Mouse (Mus musculus) left cerebral cortex, adult 9 months (tissue): ENCODE measurements at regions not wholly inside any gene's neighbourhood (a gene's known extent, or its start where the extent isn't known, plus 50 kb on each side); places are given as distances from the start of the nearest gene placed in this dataset.

Experiments used
- DNase-seq, 2 experiments: peaks; one replicate each; pipeline ENCODE4 v3.0.0; 2022; ENCODE audit warnings: low spot score in 2 of 2

DNA sequence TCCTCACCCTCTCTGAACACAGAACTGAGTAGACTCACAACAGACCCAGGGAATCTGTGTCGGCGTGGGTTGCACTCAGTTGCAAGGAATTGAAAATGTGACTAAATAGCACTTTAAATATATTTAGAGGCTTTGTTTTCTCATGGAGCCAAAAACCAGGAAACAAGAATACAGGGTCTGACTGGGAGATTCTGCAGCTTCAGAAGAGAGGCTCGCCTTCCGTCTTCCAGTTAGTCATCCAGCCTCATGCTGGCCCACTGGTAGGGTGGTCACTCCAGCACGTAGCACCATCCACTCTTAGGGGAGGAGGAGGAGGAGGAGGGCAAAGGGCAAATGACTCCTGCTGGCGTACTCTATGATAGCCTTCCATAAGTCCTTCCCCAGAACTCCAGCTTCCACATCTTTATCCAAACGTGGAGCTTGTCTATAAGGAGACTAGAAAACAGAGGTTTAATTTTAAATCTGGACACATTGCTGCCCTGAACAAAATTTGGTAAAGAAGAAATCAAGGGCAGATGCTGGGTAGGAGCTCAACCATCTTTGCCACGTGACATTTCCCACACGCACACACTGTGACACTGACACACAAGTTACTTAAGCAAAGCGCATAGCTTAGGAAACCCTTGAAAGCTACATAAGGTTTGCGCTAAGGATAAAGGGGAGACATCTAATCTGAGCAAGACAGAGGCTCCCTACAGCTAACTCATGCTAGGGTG lies 60.8 kb downstream of the Mis18a start:
- peak; percentile 32 to 61 for DNase-seq

DNA sequence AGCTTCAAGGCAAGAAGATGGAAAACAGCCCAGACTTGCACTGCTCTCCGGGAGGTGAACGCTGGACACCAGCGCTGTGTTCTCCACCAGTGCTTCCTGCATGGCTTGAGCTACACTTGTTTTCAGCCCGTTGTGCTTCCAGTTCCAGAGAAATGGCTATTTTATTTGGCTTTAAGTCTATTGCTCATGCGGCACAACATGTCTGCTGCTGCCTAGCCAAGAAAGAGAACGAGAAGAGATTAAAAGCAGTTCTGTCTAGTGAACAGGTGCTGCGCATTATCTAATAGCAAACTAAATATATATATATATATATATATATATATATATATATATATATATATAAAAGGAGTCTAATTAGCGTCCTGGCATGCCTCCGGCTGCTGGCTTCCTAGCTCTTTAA lies 63.1 kb downstream of the Mis18a start:
- DNase-seq, result peak in 1 of 2 experiments; percentile 33

GRCm38 (mm10) chr16:90658050-90658449 lies 69.2 kb downstream of the Mis18a start:
- no peak for DNase-seq

DNA sequence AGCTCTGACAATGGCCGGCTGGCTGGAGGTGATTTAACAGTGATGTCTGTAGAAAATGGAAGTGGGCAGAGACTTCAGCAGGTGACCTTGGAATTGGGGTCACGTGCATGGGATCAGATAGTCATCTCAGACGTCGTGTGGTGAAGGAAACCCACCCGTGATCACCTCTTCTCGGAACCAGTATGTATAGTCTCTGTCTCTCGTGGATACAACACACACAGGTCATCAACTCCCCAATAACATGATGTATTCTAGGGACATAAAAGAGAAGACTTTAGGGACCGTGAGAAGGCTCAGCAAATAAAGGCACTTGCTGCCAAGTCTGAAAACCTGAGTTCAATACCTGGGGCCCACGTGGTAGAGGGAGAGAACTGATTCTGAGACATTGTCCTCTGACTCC lies 70.2 kb downstream of the Mis18a start:
- no peak for DNase-seq

GRCm38 (mm10) chr16:90656571-90657011 lies 70.6 kb downstream of the Mis18a start:
- DNase-seq, result no peak

GRCm38 (mm10) chr16:90654853-90655252 lies 72.4 kb downstream of the Mis18a start:
- no peak for DNase-seq

DNA sequence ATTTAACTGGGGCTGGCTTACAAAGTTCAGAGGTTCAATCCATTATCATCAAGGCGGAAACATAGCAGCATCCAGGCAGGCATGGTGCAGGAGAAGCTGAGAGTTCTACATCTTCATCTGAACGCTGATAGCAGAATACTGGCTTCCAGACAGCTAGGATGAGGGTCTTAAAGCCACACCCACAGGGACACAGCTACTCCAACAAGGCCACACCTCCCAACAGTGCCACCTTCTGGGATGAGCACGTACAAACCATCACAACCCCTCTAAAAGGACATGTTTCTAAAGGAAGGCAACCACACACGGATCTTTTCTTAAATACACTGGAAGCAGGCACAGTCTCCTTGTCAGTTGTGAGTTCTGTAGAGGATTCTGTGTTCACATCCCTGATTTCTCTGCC lies 74.4 kb downstream of the Mis18a start:
- DNase-seq, result no peak

DNA sequence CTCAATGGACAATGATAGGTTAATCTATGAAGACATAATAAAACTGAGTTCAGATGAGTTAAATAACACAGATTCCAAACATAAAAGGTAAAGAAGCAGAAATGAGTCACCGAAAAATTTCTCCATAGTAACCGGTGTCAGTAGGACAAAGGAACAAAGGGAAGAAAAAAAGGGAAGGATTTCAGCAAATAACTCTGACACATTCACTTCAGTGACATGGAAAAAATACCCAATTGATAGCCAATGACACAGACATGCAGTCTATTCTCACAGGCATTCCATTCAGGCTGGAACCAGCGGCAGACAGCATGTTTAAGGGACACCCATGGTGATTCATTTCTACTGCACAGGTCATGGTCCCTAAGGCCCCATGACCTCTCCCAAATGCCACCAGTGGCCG lies 79.0 kb downstream of the Mis18a start:
- no peak for DNase-seq

- no peak for DNase-seq
Measured at GRCm38 (mm10) chr16:90642671-90643070, 84.5 kb downstream of the Mis18a start.

DNA sequence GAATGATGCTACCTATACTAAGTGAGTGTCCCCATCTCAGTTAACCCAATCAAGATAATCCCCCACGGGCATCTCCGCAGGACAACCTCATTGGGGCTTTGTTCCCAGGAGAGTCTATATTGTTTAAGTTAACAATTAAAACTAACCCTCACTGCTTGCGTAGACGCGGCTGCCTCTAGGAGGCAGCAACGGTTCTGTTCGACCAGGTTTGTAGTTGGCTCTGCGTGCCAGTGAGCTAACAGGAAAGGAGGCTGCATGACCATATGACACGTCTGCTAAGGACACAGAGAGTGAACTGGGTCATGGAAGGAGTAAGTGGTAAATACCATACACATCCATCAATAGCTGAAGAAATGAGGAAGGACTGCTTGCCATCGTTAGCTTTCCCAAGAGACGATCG lies 92.0 kb downstream of the Mis18a start:
- DNase-seq, result no peak

DNA sequence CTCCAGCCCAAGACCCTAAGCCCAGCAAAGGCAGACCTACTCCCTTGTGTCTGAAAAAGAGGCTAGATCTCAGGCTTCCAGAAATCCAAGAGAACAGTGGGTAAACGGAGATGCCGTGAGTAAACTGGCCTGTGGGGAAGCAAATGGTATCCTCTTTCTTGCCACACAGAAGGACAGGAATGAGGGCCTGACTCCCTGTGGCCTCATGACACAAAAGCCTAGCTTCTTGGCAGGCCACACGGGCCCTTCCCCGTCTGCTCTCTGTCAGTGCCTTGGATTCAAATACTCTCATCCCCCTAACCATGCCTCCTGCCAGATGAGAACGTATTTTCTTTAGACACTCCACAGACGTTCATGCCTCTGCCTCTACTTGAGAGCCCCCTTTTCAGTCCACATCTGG lies 97.2 kb downstream of the Mis18a start:
- no peak for DNase-seq

- peak in 1 of 2 experiments; percentile 26 for DNase-seq
Measured at GRCm38 (mm10) chr16:90629121-90629930, 97.9 kb downstream of the Mis18a start.

DNA sequence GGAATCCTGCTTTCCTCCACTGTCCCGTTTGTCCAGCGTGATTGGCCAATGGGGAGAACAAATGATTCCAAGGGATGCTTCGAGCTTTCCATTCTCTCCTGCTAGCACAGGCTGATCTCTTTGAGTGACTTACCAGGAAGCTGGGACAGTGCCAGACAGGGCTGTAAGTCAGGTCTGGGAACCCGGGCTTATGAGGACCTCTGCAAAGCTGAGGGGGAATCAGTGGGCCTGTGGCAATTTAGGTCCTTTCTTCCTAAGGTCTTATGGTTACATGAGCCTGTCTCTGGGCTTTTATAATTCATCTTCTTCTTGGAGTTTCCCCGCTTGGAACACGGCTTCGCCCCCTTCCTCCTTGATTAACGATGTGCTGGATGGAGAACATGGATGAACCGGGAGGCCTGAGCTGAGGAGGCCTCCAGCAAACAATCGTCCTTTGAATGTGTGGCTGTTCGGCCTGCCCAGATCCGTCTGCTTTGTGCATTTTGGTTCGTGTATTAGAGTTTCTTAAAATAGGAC lies 98.5 kb downstream of the Mis18a start:
- DNase-seq, result no peak

DNA sequence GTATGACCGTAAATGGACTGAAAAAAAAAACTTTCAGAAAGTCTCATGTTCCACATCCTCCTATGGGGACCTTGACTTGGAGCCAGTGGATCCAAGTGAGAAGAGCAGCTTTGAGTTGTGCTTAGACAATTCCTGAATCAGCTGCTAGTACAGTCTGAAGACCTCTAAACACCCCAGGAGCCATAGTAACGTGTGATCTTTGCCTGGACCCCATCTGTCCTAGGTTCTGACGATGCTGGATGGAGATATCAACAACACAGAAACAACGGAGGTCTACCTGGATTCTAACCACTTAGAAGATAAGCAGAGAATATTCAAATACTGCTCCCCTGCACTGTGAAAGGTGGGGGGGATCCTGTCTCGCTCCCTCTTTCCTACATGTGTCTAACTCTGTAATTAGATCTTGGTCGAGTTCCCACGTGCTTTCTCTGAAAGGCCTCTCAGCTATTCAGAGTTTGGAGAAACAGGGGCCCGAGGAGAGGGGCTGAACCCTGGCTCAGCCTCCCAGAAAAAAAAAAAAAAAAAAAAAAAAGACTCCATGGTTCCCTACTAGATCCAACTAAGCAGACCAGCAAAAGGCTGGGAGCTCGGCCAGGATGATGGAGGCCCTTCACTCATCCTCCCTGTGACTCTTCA lies 101.1 kb downstream of the Mis18a start:
- DNase-seq, result no peak

DNA sequence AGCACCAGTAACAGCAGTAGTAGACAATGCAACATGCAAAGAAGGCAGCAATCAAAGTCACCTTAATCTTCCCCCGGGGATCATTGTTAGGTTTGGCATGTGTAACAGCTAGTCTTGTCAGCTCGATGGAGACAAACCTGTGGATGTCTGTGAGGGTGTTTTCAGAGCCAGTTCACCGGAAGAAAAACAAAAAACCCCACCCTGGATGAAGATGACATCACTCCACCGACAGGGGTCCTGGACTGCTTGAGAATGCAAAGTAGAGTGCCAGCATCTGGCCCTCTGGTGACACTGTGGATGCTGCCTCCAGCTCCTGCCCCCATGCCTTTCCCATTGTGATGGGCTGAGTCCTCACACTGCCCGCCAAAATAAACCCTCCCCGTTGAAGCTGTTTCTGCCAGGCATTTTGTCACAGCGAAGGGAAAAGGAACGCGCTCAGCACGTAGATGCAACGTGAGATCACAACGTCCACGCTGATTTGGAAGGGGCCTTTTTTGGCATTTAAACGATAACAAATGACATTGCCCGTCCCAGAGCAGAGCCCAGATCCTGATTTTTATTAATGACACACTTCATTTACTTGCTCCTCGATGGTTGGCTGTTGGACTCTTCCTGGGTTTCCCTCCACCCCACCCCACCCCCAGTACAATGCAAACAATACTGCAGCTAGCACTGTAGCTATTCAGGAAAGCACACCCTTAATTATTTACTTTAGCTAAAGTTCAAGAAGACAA lies 101.7 kb downstream of the Mis18a start:
- DNase-seq, result no peak

DNA sequence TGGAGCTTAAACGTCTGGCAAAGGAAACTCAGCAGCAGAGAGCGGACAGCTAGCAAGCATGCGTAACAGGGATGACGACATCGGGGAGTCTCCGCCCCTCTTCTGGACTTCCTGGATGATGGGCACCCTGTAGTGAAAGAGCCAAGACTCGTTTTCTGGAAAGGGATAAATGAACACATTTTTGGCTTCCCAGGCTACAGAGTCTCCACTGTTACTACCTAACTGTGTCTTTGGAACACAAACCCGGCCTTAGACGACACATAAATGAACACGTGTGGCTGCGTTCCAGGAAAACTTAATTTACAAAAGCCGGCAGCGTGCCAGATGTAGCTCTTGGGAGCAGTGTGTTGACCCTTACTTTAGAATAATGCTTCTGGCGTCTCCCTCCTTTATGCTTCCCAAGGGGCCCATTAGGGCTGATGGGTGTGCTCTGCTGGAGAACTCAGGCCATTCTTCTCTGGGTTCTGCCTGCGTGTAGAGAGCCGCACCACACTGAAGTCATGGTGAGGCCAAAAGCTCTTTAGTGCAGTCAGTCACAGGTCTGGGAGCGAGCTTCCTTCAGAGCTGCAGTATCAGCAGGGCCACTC lies 103.1 kb downstream of the Mis18a start:
- DNase-seq, result peak in 1 of 2 experiments; percentile 60

DNA sequence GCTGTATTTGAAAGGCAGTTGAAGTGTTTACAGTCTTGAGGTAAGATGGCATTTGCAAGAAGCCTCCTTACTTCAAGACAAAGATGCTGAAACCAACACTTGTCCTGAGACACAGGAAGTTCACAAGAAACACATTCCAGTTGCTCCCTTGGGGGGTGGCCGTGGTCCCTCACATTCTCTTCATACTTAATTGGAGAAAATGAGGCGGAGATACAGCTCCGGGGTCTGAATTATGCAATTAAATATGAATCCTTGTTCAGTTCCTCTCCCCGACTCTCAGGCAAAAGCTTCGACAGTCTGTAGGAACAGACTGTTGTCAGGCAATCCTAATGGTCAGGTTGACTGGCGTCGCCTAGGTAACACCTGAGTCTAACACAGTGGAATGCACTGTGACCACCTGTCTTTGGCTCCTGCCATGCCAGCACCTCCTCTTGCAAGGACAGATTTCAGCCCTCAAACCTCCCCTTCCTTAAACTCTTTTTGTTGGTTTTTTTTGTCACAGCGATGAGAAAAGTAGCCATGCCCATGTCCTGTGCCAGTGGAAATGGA lies 104.5 kb downstream of the Mis18a start:
- DNase-seq, result no peak

- peak; percentile 65 to 91 for DNase-seq
Measured at GRCm38 (mm10) chr16:90621761-90622411, 105.3 kb downstream of the Mis18a start.

- no peak for DNase-seq
Measured at GRCm38 (mm10) chr16:90619565-90620311, 107.5 kb downstream of the Mis18a start.

DNA sequence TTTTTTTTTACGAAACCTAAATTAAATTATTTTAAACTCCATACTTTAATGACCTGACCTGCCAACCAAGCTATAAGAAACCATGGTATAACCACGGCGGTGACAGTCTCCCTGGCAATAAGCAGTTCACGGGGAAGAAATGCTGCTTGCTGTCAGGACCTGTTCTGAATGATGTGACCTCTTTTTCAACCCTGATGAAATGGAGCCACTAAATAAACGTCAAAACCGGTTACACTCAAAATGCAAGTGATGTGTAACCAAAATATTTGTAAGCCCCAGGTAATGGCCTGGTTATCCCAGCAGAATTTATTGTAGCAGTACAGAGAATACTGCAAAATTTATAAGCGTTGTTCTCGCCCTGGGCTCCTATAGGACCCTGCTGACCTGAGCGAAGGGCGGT lies 111.4 kb downstream of the Mis18a start:
- DNase-seq, result no peak
